Mouse (Mus musculus): Measurements from ENCODE around the gene Zcchc13. TPM values are rescaled to one million over a fixed set of nuclear protein-coding genes. Genes with fewer than 3 reads are reported as not detected.

Zcchc13 gene
- total and polyA plus RNA-seq, 3 experiments = not detected

DNA sequence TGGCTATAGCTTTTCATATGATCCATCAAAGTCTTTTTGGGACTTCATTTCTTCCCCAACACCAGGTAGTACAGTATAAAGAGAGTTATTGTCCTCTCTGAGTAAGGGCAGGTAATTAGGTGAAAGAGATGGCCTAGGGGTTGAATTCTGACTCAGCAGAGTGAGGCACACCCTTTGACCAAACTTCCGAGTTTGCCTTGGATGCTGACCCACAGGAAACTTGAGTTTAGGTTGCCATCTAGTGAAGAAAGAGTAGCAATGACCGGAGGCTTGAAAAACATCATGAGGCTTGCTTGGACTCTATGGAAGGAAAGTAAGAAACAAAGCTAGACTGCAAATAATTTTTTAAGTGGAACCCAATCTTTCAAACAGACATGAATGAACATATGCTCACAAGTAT lies 44.3 kb downstream of the Zcchc13 start:
- no peaks in the 10 kb centered on the region for H3K79me2 ChIP-seq (replicated peaks; ENCODE audit: control insufficient read depth, insufficient read depth, low read length)
- no peaks in the 10 kb centered on the region for H3K27me3 ChIP-seq (ENCODE audit: control insufficient read depth, insufficient read depth, low read length)
- no peak for DNase-seq
- H3K4me1 ChIP-seq (ENCODE audit: control insufficient read depth, insufficient read depth, low read length) = no peaks in the 10 kb centered on the region
- H3K27ac ChIP-seq = no peak overlapping the region
- no peak for TF ChIP-seq EP300 (IDR thresholded peaks at IDR 0.05; ENCODE audit: insufficient read depth, low read depth, low read length)
- TF ChIP-seq CTCF (IDR thresholded peaks at IDR 0.05) = peak; percentile 65
- H3K36me3 ChIP-seq (ENCODE audit: control insufficient read depth, insufficient read depth, low read length) = no peaks in the 10 kb centered on the region
- 16% methylated on average over 2 of the region's 2 CpGs for WGBS
- H3K9ac ChIP-seq (ENCODE audit: low read depth, low read length) = no peak overlapping the region
- no peak overlapping the region for H3K4me3 ChIP-seq
- intact Hi-C loops (cut with DNase I) = loop anchor here (2.0 kb wide), 1 partner anchor 190 kb away; no protein-coding TSS in a partner anchor

Other genes starting within 250 kb of the Zcchc13 start
- gene Tsx, start 216.1 kb upstream of the Zcchc13 start, total RNA-seq (2021) = not detected
- gene Tsx, start 216.1 kb upstream of the Zcchc13 start, polyA plus RNA-seq (2012; rRNA removed) = 0.38 TPM in 1 of 2 replicates, not detected in the other
- gene Gm26992, start 208.6 kb upstream of the Zcchc13 start, total RNA-seq (2021) = not detected
- 0.67 TPM in 1 of 2 replicates, not detected in the other for gene Gm26992, start 208.6 kb upstream of the Zcchc13 start, polyA plus RNA-seq (2012; rRNA removed)
- gene Slc16a2, start 191.4 kb downstream of the Zcchc13 start, total RNA-seq (2021) = 1 to 10 TPM; 7.3 to 7.8 TPM
- 12.8 and 18.5 TPM in 2 replicates for gene Slc16a2, start 191.4 kb downstream of the Zcchc13 start, polyA plus RNA-seq (2012; rRNA removed)